Mouse (Mus musculus) intestine, embryonic 16.5 days (tissue): ENCODE measurements around the gene Rexo2. TPM values are rescaled to one million over a fixed set of nuclear protein-coding genes. Genes with fewer than 3 reads are reported as not detected.

Experiments used
- ATAC-seq: fragments of 200-750 bp; cut with Nextera tagmentation; 2 replicates; pipeline ENCODE4 v1.8.0; 2017; ENCODE audit warnings: moderate TSS enrichment, moderate library complexity
- H3K27ac ChIP-seq: fragments of 300-500 bp; sonication (generic); 2 replicates; pipeline ENCODE4 v1.5.1; 2014; ENCODE audit warnings: mild to moderate bottlenecking, low read length
- H3K27me3 ChIP-seq: fragments of 300-500 bp; sonication (generic); replicated peaks from 2 replicates; pipeline ENCODE4 v1.6.1; 2014; ENCODE audit warnings: low read length, control low read depth, mixed read lengths; ENCODE audit not compliant: control insufficient read depth, insufficient read depth
- H3K36me3 ChIP-seq: fragments of 300-500 bp; sonication (generic); 2 replicates; pipeline ENCODE4 v1.6.1; 2014; ENCODE audit warnings: low read length, control low read depth; ENCODE audit not compliant: control insufficient read depth, insufficient read depth
- H3K4me1 ChIP-seq: fragments of 300-500 bp; sonication (generic); 2 replicates; pipeline ENCODE4 v1.6.1; 2014; ENCODE audit warnings: low read length, control low read depth, mixed read lengths; ENCODE audit not compliant: control insufficient read depth, insufficient read depth
- H3K4me2 ChIP-seq: fragments of 300-500 bp; sonication (generic); 2 replicates; pipeline ENCODE4 v1.6.1; 2014; ENCODE audit warnings: low read depth, low read length, control low read depth
- H3K4me3 ChIP-seq: fragments of 300-500 bp; sonication (generic); 2 replicates; pipeline ENCODE4 v1.5.1; 2014; ENCODE audit warnings: mild to moderate bottlenecking, low read length
- H3K9ac ChIP-seq: fragments of 300-500 bp; sonication (generic); 2 replicates; pipeline ENCODE4 v1.6.1; 2014; ENCODE audit warnings: low read depth, low read length
- H3K9me3 ChIP-seq: fragments of 300-500 bp; sonication (generic); 2 replicates; pipeline ENCODE4 v1.6.1; 2016; ENCODE audit warnings: low read length, control low read depth; ENCODE audit not compliant: control insufficient read depth
- WGBS: fragments of 180-500 bp; shearing (Covaris S2); extraction: QIAGEN DNeasy Blood & Tissue Kit; methylation state at CpG from one replicate; pipeline ENCODE4 v1.1.7; 2014; 5-methylcytosine and 5-hydroxymethylcytosine counted together
- microRNA-seq: library from miRNA; unstranded; fragments of <30 nt; microRNA quantifications from one replicate; pipeline ENCODE4, GENCODE M21; 2016
- polyA plus RNA-seq: library from polyadenylated mRNA; unstranded; fragments of >200 nt; fragmentation: Nextera tagmentation; extraction: Ambion mirVana; gene quantifications from 2 replicates; pipeline ENCODE4 v1.2.1, GENCODE M21; 2015

Rexo2 gene
- polyA plus RNA-seq, 1 experiment from 2014 or later, result 108 TPM

- no peak overlapping the region for H3K27ac ChIP-seq
- no peak overlapping the region for H3K9ac ChIP-seq
- no peaks in the 10 kb centered on the region for H3K27me3 ChIP-seq
- no peaks in the 10 kb centered on the region for H3K36me3 ChIP-seq
- WGBS, result 78% methylated on average over 2 of the region's 2 CpGs
- H3K4me1 ChIP-seq, result no peaks in the 10 kb centered on the region
- H3K4me3 ChIP-seq, result no peak overlapping the region
- no peak overlapping the region for H3K4me2 ChIP-seq
- no peak for ATAC-seq
- no peaks in the 10 kb centered on the region for H3K9me3 ChIP-seq
Measured at GRCm38 (mm10) chr9:48421029-48421428, 59.4 kb downstream of the Rexo2 start.

- WGBS, result 83% methylated on average over 7 of the region's 7 CpGs
- no peak overlapping the region for H3K4me3 ChIP-seq
- H3K36me3 ChIP-seq, result no peaks in the 10 kb centered on the region
- H3K27me3 ChIP-seq, result no peaks in the 10 kb centered on the region
- H3K27ac ChIP-seq, result no peak overlapping the region
- H3K4me2 ChIP-seq, result no peak overlapping the region
- H3K9me3 ChIP-seq, result no peaks in the 10 kb centered on the region
- H3K4me1 ChIP-seq, result no peaks in the 10 kb centered on the region
- no peak overlapping the region for H3K9ac ChIP-seq
- ATAC-seq, result no peak
Measured at GRCm38 (mm10) chr9:48420437-48420836, 60.0 kb downstream of the Rexo2 start.

- no peak overlapping the region for H3K27ac ChIP-seq
- no peak overlapping the region for H3K9ac ChIP-seq
- no peaks in the 10 kb centered on the region for H3K27me3 ChIP-seq
- H3K36me3 ChIP-seq, result no peaks in the 10 kb centered on the region
- H3K4me3 ChIP-seq, result no peak overlapping the region
- 68% methylated on average over 8 of the region's 8 CpGs for WGBS
- no peaks in the 10 kb centered on the region for H3K9me3 ChIP-seq
- H3K4me1 ChIP-seq, result no peaks in the 10 kb centered on the region
- ATAC-seq, result no peak
- H3K4me2 ChIP-seq, result no peak overlapping the region
Measured at GRCm38 (mm10) chr9:48418829-48419228, 61.6 kb downstream of the Rexo2 start.

Small RNA genes lying within 50 kb of the gene (microRNA-seq; reads per million reads assigned to microRNA genes)
- not detected for gene Gm23653

Other genes with a start within 250 kb of the Rexo2 start
- 1.7 and 3.8 TPM in 2 replicates for gene Nxpe2, start 127.2 kb downstream of the Rexo2 start, polyA plus RNA-seq
- gene Rbm7, start 14.7 kb upstream of the Rexo2 start, polyA plus RNA-seq, result 104 and 110 TPM in 2 replicates
- gene Gm5617, start 14.8 kb upstream of the Rexo2 start, polyA plus RNA-seq, result 30.0 and 32.1 TPM in 2 replicates
- gene Nnmt, start 124.5 kb upstream of the Rexo2 start, polyA plus RNA-seq, result 2.9 and 4.0 TPM in 2 replicates